Mouse (Mus musculus) MEL (cell line): Measurements from ENCODE around the gene Gm45234. TPM values are rescaled to one million over a fixed set of nuclear protein-coding genes. Genes with fewer than 3 reads are reported as not detected.
A peak's percentile ranks its signal among the peaks of the same experiment; 100 is the strongest.

Source experiments
- DNase-seq: peaks from one replicate; pipeline ENCODE4 v3.0.0; 2011; ENCODE audit warnings: low read depth, low spot score
- H3K27ac ChIP-seq: 2 replicates; pipeline ENCODE4 v1.5.1; 2012; ENCODE audit warnings: low read depth, mild to moderate bottlenecking, control low read depth, low read length, moderate library complexity; ENCODE audit not compliant: control insufficient read depth
- H3K27me3 ChIP-seq, 2 experiments: fragments of 150-350 bp in 1 of 2; sonication (generic) in 1 of 2; 2 replicates each; pipeline ENCODE4 v1.6.1; 2012; ENCODE audit warnings: low read length in 2 of 2, mild to moderate bottlenecking in 2 of 2, improper control_type of control experiment in 1 of 2, moderate library complexity in 1 of 2; ENCODE audit not compliant: insufficient read depth in 2 of 2, control insufficient read depth in 1 of 2
- H3K36me3 ChIP-seq, 2 experiments: 2 replicates each; pipeline ENCODE4 v1.6.1; 2012 to 2014; ENCODE audit warnings: low read length in 2 of 2, improper control_type of control experiment in 1 of 2, inconsistent platforms in 1 of 2, mild to moderate bottlenecking in 1 of 2; ENCODE audit not compliant: insufficient read depth in 2 of 2, control insufficient read depth in 1 of 2
- H3K4me1 ChIP-seq, 2 experiments: fragments of 150-350 bp in 1 of 2; sonication (generic) in 1 of 2; 2 replicates each; pipeline ENCODE4 v1.6.1; 2012; ENCODE audit warnings: low read length in 2 of 2, improper control_type of control experiment in 1 of 2, mild to moderate bottlenecking in 1 of 2; ENCODE audit not compliant: insufficient read depth in 2 of 2, control insufficient read depth in 1 of 2
- H3K4me3 ChIP-seq, 2 experiments: fragments of 150-350 bp in 1 of 2; sonication (generic) in 1 of 2; 2 replicates each; pipeline ENCODE4 v1.5.1; 2012; ENCODE audit warnings: low read depth in 2 of 2, low read length in 2 of 2, mild to moderate bottlenecking in 2 of 2, moderate library complexity in 2 of 2, control low read depth in 1 of 2, improper control_type of control experiment in 1 of 2; ENCODE audit not compliant: control insufficient read depth in 1 of 2, insufficient read depth in 1 of 2
- H3K79me2 ChIP-seq: 2 replicates; pipeline ENCODE4 v1.6.1; 2012; ENCODE audit warnings: mild to moderate bottlenecking, low read length, moderate library complexity; ENCODE audit not compliant: control insufficient read depth, poor library complexity, insufficient read depth
- H3K9ac ChIP-seq: 2 replicates; pipeline ENCODE4 v1.6.1; 2012; ENCODE audit warnings: low read depth, mild to moderate bottlenecking, control low read depth, low read length, moderate library complexity; ENCODE audit not compliant: control insufficient read depth, poor library complexity, severe bottlenecking
- H3K9me3 ChIP-seq: fragments of 150-350 bp; sonication (generic); replicated peaks from 2 replicates; pipeline ENCODE4 v1.6.1; 2012; ENCODE audit warnings: mild to moderate bottlenecking, low read length, improper control_type of control experiment, moderate library complexity; ENCODE audit not compliant: insufficient read depth
- BHLHE40 ChIP-seq: IDR thresholded peaks from 2 replicates; pipeline ENCODE4 v1.6.1; 2012; ENCODE audit warnings: low read depth, mild to moderate bottlenecking, inconsistent platforms, low read length, improper control_type of control experiment, borderline replicate concordance
- CHD1 ChIP-seq: IDR thresholded peaks from 2 replicates; pipeline ENCODE4 v1.6.1; 2012; ENCODE audit warnings: low read depth, mild to moderate bottlenecking, inconsistent platforms, low read length, improper control_type of control experiment
- CHD2 ChIP-seq: IDR thresholded peaks from 2 replicates; pipeline ENCODE4 v1.6.1; 2011; ENCODE audit warnings: low read length, improper control_type of control experiment
- CTCF ChIP-seq, 3 experiments: IDR thresholded peaks in 2 of 3; conservative IDR thresholded peaks in 1 of 3; 2 replicates each; pipeline ENCODE4 v1.5.1; 2011 to 2012; ENCODE audit warnings: low read length in 3 of 3, low read depth in 2 of 3, mild to moderate bottlenecking in 2 of 3, improper control_type of control experiment in 1 of 3, inconsistent platforms in 1 of 3, mixed read lengths in 1 of 3, moderate library complexity in 1 of 3; ENCODE audit not compliant: control insufficient read depth in 1 of 3, insufficient read depth in 1 of 3, poor library complexity in 1 of 3, severe bottlenecking in 1 of 3
- ELF1 ChIP-seq: IDR thresholded peaks from 2 replicates; pipeline ENCODE4 v1.6.1; 2014; ENCODE audit warnings: low read depth, mild to moderate bottlenecking, inconsistent platforms, low read length, improper control_type of control experiment, moderate library complexity
- EP300 ChIP-seq, 2 experiments: IDR thresholded peaks; 2 replicates each; pipeline ENCODE4 v1.6.1; 2011; ENCODE audit warnings: improper control_type of control experiment in 2 of 2, low read length in 2 of 2, low read depth in 1 of 2, mild to moderate bottlenecking in 1 of 2
- GATA1 ChIP-seq: IDR thresholded peaks from 2 replicates; pipeline ENCODE4 v1.6.1; 2011; ENCODE audit warnings: low read depth, low read length, improper control_type of control experiment
- JUND ChIP-seq: IDR thresholded peaks from 2 replicates; pipeline ENCODE4 v1.6.1; 2011; ENCODE audit warnings: low read depth, mild to moderate bottlenecking, improper control_type of control experiment, low read length
- KAT2A ChIP-seq: conservative IDR thresholded peaks from 2 replicates; pipeline ENCODE4 v1.6.1; 2012; ENCODE audit warnings: low read depth, low read length, improper control_type of control experiment, inconsistent platforms
- MAFK ChIP-seq: IDR thresholded peaks from 2 replicates; pipeline ENCODE4 v1.6.1; 2011; ENCODE audit warnings: low read depth, mild to moderate bottlenecking, low read length, improper control_type of control experiment, borderline replicate concordance
- MYC ChIP-seq: IDR thresholded peaks from 2 replicates; pipeline ENCODE4 v1.6.1; 2011; ENCODE audit warnings: low read depth, mild to moderate bottlenecking, low read length, improper control_type of control experiment, moderate library complexity
- NELFE ChIP-seq: IDR thresholded peaks from 2 replicates; pipeline ENCODE4 v1.6.1; 2011; ENCODE audit warnings: low read depth, low read length, improper control_type of control experiment
- NRF1 ChIP-seq: IDR thresholded peaks from 2 replicates; pipeline ENCODE4 v1.6.1; 2014; ENCODE audit warnings: low read depth, mild to moderate bottlenecking, inconsistent platforms, low read length, improper control_type of control experiment, moderate library complexity; ENCODE audit not compliant: poor library complexity, insufficient read depth, severe bottlenecking
- POLR2A ChIP-seq, 2 experiments: IDR thresholded peaks; 2 replicates each; pipeline ENCODE4 v1.6.1; 2011 to 2012; ENCODE audit warnings: low read length in 2 of 2, mild to moderate bottlenecking in 2 of 2, control low read depth in 1 of 2, improper control_type of control experiment in 1 of 2, low read depth in 1 of 2, moderate library complexity in 1 of 2; ENCODE audit not compliant: control insufficient read depth in 1 of 2, insufficient read depth in 1 of 2, poor library complexity in 1 of 2
- POLR2AphosphoS2 ChIP-seq: IDR thresholded peaks from 2 replicates; pipeline ENCODE4 v1.6.1; 2011; ENCODE audit warnings: low read length, improper control_type of control experiment
- RAD21 ChIP-seq: IDR thresholded peaks from 2 replicates; pipeline ENCODE4 v1.6.1; 2011; ENCODE audit warnings: mild to moderate bottlenecking, low read depth, low read length, improper control_type of control experiment
- RCOR1 ChIP-seq: IDR thresholded peaks from 2 replicates; pipeline ENCODE4 v1.6.1; 2012; ENCODE audit warnings: low read depth, mild to moderate bottlenecking, inconsistent platforms, low read length, improper control_type of control experiment
- SMC3 ChIP-seq: IDR thresholded peaks from 2 replicates; pipeline ENCODE4 v1.6.1; 2011; ENCODE audit warnings: low read depth, low read length, improper control_type of control experiment
- TAL1 ChIP-seq: IDR thresholded peaks from 2 replicates; pipeline ENCODE4 v1.6.1; 2012; ENCODE audit warnings: mild to moderate bottlenecking, inconsistent platforms, low read length, moderate library complexity, mixed read lengths
- UBTF ChIP-seq: IDR thresholded peaks from 2 replicates; pipeline ENCODE4 v1.6.1; 2012; ENCODE audit warnings: low read depth, mild to moderate bottlenecking, inconsistent platforms, low read length, improper control_type of control experiment, moderate library complexity, borderline replicate concordance; ENCODE audit not compliant: insufficient read depth
- USF2 ChIP-seq, 2 experiments: IDR thresholded peaks; 2 replicates each; pipeline ENCODE4 v1.6.1; 2011 to 2012; ENCODE audit warnings: improper control_type of control experiment in 2 of 2, low read length in 2 of 2, borderline replicate concordance in 1 of 2, inconsistent platforms in 1 of 2, low read depth in 1 of 2, mild to moderate bottlenecking in 1 of 2; ENCODE audit not compliant: insufficient read depth in 1 of 2
- ZKSCAN1 ChIP-seq: IDR thresholded peaks from 2 replicates; pipeline ENCODE4 v1.6.1; 2012; ENCODE audit warnings: low read depth, mild to moderate bottlenecking, inconsistent platforms, low read length, improper control_type of control experiment, moderate library complexity
- ZMIZ1 ChIP-seq: IDR thresholded peaks from 2 replicates; pipeline ENCODE4 v1.6.1; 2012; ENCODE audit warnings: low read depth, mild to moderate bottlenecking, inconsistent platforms, low read length, improper control_type of control experiment, moderate library complexity
- polyA plus RNA-seq, 2 experiments: library from polyadenylated mRNA; stranded (reverse) in 1 of 2; unstranded in 1 of 2; fragments of >175 nt in 1 of 2; fragments of >200 nt in 1 of 2; gene quantifications; 2 replicates each; pipeline versions ENCODE4 v1.2.1 to v1.2.4; 2012; ENCODE audit warnings: low replicate concordance in 2 of 2, low read depth in 1 of 2; ENCODE audit not compliant: insufficient read length in 2 of 2, insufficient read depth in 1 of 2, missing spikeins in 1 of 2
- total RNA-seq: library from RNA; depleted of rRNA; stranded (reverse); fragments of 300-350 nt; gene quantifications from 2 replicates; pipeline ENCODE4 v1.2.3, GENCODE M21; 2012

Gm45234 gene
- total and polyA plus RNA-seq, 3 experiments, result 0.15 TPM; not detected in 2

GRCm38 (mm10) chr6:124701338-124701737 lies 54.5 kb downstream of the Gm45234 start:
- TF ChIP-seq EP300 (IDR thresholded peaks at IDR 0.05; ENCODE audit: low read depth in 1 of 2, low read length in 2 of 2), result no peak
- TF ChIP-seq ZKSCAN1, result no peak
- TF ChIP-seq POLR2AphosphoS2, result peak; percentile 53
- TF ChIP-seq ELF1, result no peak
- no peak for TF ChIP-seq NRF1
- no peak for TF ChIP-seq NELFE
- no peak for TF ChIP-seq CHD1
- no peak for TF ChIP-seq TAL1
- TF ChIP-seq SMC3, result 0 out of 2 replicates have a peak, but pooled peaks have one; percentile 23
- TF ChIP-seq MAFK, result no peak
- TF ChIP-seq ZMIZ1, result no peak
- no peak for TF ChIP-seq USF2 (IDR thresholded peaks at IDR 0.05; ENCODE audit: borderline replicate concordance in 1 of 2, insufficient read depth in 1 of 2, low read depth in 1 of 2, low read length in 2 of 2)
- no peak for TF ChIP-seq JUND
- TF ChIP-seq KAT2A, result no peak
- no peak for TF ChIP-seq BHLHE40
- TF ChIP-seq UBTF, result no peak
- TF ChIP-seq GATA1, result no peak
- TF ChIP-seq POLR2A (IDR thresholded peaks at IDR 0.05; ENCODE audit: control insufficient read depth in 1 of 2, insufficient read depth in 1 of 2, low read depth in 1 of 2, low read length in 2 of 2, poor library complexity in 1 of 2), result no peak; a peak in 1 of 4 replicates
- no peak for TF ChIP-seq MYC
- no peak; the same call in 1 of the 2 replicates for TF ChIP-seq RAD21
- peak in 2 of 3 experiments; percentile 13 to 36; a peak in 3 of 6 replicates for TF ChIP-seq CTCF (IDR thresholded peaks at IDR 0.05 in 2 of 3, conservative IDR thresholded peaks at IDR 0.05 in 1 of 3; ENCODE audit: control insufficient read depth in 1 of 3, insufficient read depth in 1 of 3, low read depth in 2 of 3, low read length in 3 of 3, poor library complexity in 1 of 3, severe bottlenecking in 1 of 3)
- no peak for TF ChIP-seq CHD2
- TF ChIP-seq RCOR1, result no peak
- Histone ChIP-seq H3K79me2 (peaks cover 5% of the 10 kb centered on the region; the same call in 1 of the 2 replicates), H3K9me3 (no peaks in the 10 kb centered on the region), H3K9ac (no peak overlapping the region), H3K36me3 (peaks cover 13 to 19% of the 10 kb centered on the region in 2 experiments), H3K4me1 (peaks cover 0 to 5% of the 10 kb centered on the region in 2 experiments; a peak in 2 of 4 replicates), H3K27me3 (no peaks in the 10 kb centered on the region), H3K4me3 (no peak overlapping the region), H3K27ac (no peak overlapping the region)
- no peak for DNase-seq
